Mouse (Mus musculus) thymus, adult 18-20 months (tissue): ENCODE results near the gene Gm10974.

ENCODE experiments used
- DNase-seq, 2 experiments: peaks; one replicate each; pipeline ENCODE4 v3.0.0; 2022; ENCODE audit warnings: mixed read lengths in 2 of 2

The Gm10974 gene

GRCm38 (mm10) chr7:66364491-66364890, 1.2 kb upstream of the Gm10974 start:
- no peak for DNase-seq

GRCm38 (mm10) chr7:66365411-66365810, 294 bp upstream of the Gm10974 start:
- DNase-seq = no peak

DNA sequence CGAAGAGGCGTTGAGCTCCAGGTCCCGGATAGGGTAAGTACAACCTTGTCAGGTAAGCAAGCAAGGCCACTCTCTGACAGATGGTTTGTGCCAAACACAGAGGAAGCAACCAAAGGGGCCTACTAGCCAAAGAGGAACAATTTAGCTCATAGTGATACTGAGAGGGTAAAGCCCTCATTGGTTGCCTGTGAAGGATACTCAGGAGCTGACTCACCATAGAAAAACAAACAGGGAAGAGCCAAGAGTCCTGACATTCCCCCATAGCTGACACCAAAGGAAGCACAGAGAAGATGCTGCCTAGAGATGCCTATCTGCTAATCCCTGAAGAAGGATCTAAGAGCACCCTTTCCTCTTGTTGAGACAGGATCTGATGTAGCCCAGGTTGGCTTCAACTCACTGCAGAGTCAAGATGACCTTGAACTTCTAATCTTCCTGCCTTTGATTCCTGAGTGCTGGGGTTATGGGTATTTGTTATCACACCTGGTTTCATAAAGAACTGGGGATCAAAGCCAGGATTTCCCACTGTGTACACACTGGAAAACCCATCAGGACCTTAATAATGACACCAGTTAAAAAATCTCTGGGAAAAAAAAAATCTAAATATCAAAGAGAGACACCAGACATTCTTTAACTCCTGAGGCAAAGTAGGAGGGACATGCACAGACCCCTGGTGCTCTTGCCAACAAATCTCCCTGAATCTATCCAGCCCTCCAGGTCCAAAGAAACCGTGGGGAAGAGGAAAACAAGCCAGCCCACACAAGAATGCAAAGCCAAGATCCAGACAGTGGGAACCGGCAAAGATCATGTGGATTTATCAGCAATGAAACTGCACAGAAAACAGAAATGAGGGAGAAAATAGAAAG, 3.6 kb downstream of the Gm10974 start:
- no peak for DNase-seq

- no peak for DNase-seq
Measured at GRCm38 (mm10) chr7:66369934-66370445, 4.3 kb downstream of the Gm10974 start.

GRCm38 (mm10) chr7:66370970-66371369, 5.3 kb downstream of the Gm10974 start:
- DNase-seq = no peak

- no peak for DNase-seq
Measured at GRCm38 (mm10) chr7:66373391-66373790, 7.7 kb downstream of the Gm10974 start.

GRCm38 (mm10) chr7:66375736-66376135, 10.0 kb downstream of the Gm10974 start:
- DNase-seq = no peak

GRCm38 (mm10) chr7:66376560-66376959, 10.9 kb downstream of the Gm10974 start:
- DNase-seq = no peak

DNA sequence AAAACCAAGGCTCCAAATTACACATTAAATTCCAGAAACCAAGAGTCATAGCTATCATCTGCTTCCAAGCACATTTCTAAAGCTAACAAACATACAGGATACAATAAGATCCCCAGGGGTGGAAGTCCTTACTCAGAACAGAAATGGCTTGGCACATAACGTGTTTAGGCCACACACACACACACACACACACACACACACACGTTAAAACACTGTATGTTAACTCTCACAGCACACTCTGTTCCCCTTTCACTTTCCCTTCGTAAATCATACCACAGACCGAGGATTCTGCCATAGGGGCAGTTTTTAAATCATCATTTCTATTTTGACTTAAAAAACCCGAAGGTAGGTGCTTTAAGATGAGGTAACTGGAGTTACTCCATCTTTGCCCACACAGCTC, 18.5 kb downstream of the Gm10974 start:
- DNase-seq = no peak

DNA sequence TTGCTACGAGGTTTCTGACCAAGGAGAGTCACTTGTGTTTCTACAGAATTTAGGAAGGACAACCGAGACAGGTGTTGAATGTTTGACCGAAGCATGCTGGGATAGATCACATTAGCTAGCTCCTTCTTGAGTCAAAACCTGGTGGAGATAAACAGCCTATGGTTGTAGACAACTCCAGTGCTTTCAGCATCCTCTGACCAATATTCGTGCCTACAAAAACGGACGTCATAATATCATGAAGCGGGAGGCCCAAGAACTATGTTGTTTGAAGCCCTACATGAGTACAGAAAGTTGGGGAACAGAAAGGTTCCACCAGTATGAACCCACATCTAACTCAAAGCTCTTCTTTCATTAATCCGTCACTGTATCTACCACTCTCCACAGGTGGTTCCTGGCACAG, 19.2 kb downstream of the Gm10974 start:
- DNase-seq = no peak

GRCm38 (mm10) chr7:66385826-66386225, 20.1 kb downstream of the Gm10974 start:
- no peak for DNase-seq

DNA sequence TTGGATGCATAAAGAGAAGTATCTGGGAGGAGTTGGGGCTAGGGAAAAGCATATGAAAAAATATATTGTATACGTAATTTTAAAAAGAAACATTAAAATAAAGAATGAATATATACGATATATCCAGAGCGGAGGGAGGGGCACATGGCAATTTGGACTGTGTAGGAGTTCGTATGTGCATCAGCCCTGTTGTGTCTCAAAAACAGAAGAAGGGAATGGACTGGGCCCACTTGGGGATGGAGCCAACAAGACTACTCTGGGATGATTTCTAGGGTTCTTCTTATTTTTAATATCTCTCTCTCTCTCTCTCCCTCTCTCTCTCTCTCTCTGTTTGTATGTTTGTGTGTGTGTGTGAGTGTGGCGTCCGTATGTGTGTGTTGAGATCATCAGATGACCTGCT, 20.7 kb downstream of the Gm10974 start:
- no peak for DNase-seq

- DNase-seq = no peak
Measured at GRCm38 (mm10) chr7:66387419-66387812, 21.7 kb downstream of the Gm10974 start.

DNA sequence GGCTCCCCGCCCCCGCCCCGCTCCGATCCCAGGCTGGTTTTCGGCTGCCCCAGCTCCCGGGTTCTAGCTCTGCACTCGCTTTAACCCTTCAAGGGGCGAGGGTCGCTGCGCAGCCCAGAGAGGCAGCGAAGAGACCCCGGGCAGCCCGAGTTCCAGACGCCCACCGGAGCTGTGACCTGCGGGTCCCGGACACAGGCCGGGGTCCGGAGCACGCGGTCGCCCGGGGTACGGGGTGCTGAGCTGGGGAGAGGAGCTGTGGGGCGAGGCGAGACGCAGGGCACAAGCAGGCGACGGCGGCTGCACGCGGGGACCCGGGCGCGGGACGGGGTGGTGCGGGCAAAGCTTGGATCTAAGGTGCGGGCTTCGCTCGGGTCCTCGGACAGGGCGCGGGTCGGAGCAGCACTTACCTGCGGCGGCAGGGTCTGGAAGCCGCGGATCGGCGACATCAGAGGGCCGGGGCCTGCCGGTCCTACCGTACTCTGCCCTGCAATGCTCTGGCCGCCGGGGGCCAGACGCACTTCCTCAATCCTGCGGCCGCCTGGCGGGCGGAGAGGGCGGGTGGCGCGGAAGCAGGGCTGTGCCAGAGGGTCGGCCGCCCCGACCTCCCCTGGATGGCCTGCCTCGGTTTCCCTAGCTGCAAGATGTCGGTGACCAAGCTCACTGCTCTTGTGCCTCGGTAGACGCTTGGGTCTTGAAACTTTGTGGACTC, 22.3 kb downstream of the Gm10974 start, which contains the start of gene Lrrk1:
Lrrk1 (minus strand) TSS at position 538 of the 709 bp plus-strand sequence.
- no peak for DNase-seq

DNA sequence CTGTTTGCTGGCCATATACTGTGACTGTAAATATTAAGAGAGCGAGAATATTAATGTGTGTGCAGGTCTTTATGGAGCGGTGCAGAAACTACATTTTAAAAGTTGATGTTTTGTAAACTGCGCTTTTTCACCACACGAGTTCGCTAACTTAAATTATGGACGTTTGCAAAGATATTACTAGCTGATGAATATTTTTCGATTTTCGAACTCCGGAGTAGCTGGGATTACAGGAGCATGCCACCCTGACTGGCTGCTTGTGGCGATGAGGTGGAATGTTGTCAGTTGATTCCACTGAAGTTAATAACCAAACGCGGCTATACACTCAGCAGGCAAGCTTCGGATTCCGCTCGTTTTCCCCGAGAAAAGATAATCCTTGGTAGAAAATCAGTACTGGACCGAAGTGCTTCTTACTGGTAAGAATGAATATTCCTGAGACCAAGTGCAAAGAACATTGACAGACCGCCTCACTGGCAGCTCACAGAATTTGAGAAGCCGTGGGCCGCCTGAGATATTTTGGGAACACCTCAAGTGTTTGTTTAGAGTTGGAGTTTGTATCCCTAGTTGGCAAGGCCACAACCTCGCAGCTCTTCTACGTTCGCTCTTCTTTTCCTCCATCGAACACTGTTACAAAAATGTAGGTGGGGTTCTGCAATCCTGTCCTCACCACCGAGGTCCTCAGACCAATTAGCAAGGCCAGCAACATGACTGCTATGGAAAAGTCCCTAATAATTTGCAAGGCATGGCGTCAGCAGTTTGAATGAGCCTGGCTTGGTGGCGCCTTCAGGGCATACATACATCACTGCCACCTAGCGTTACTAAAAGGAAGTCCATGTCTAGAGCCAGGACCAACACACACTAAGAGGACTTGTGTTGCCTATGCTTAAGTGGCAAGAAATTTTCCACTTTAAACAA, 23.2 kb downstream of the Gm10974 start:
- peak; percentile 4 to 5 for DNase-seq

DNA sequence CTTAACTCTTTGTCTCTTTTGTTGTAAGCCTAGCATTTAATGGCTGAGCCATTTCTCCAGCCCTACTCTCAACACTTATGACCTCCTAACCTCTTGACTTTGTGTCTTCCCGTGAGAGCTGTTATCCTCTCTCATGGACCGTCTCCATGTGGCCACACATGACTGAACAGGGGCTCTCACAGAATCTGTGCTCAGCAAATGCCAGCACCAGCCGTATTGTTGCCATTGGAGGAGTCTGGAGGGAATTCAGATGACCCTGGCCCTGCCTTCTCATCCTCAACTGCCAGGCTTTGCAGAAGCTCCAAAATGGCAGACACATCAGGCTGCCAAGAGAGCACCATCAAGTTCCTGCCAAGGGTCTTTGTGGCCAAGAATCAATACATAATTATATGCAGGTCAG, 31.6 kb downstream of the Gm10974 start:
- DNase-seq = no peak

GRCm38 (mm10) chr7:66401605-66402004, 35.9 kb downstream of the Gm10974 start:
- DNase-seq = no peak

DNA sequence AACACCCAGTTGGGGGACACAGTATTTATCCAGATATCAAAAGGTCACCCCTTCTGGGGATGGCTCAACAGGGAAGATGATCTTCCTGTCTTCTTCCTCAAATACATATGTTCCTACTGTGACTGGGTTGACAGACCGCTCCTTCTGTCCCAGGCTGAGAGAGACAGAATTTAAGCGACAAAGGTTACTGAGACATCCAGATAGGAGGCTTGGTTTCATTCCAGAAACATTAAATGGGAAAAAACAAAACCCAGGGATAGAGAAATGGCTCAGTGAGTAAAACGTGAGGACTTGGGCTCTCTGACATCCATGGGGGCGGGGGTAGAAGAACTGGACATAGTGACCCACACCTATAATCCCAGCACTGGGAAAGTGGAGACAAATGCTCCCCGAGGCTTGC, 37.2 kb downstream of the Gm10974 start:
- DNase-seq = no peak

GRCm38 (mm10) chr7:66404141-66404540, 38.4 kb downstream of the Gm10974 start:
- no peak for DNase-seq

DNA sequence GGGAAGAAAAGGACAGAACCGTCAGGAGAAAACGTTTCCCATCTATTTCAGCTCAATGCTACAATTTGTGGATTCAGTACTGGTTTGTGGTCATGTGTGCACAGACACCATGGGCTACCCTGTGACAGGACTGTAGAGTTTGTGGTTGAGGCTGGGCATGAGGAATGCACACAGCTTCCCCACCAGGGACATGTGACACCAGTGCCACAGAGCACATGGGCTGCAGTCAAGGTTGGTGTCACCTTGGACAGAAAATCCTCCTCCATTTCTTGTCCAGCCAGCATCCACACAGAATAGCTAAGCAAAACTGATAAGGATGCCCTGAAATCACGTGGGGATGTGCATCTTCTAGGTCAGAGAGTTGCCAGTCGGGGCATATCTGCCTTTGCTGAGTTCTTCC, 39.1 kb downstream of the Gm10974 start:
- no peak for DNase-seq

DNA sequence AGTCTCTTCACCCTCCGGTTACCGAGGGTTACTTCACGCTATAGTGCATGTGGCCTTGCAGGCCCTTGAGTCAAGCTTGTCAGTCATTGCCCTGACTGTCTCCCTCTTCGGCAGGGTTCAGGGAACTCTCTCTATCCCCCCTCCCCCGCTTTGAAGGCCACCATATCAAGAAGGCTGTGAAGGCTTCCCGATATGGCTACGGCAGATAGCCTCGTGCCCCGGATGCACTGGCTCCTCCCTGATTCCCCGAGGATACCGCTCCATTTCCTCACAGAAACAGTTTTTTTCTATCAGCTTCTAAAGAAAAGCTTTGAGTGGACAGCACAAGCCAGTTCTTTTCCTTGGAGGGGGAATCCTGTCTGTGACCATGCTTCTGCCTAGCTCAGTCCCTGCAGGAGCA, 39.8 kb downstream of the Gm10974 start:
- DNase-seq = no peak

GRCm38 (mm10) chr7:66405951-66406721, 40.4 kb downstream of the Gm10974 start:
- no peak for DNase-seq
